Mouse (Mus musculus): ENCODE results near the gene Tmx2. TPM values are rescaled to one million over a fixed set of nuclear protein-coding genes. Genes with fewer than 3 reads are reported as not detected.

The Tmx2 gene
- 62.5 TPM for polyA plus RNA-seq (2014; fragmentation: Illumina TruSeq; extraction: RNeasy Lipid Tissue Mini Kit (QIAGEN cat#74804); ENCODE audit: low read depth, low replicate concordance)

GRCm38 (mm10) chr2:84679016-84679415 lies at the start of gene Tmx2:
Tmx2 (minus strand) TSS chr2:84679140.

GRCm38 (mm10) chr2:84727172-84727858 lies 48.4 kb upstream of the Tmx2 start, which contains the start of gene Clp1:
Clp1 (minus strand) TSS chr2:84727350.

GRCm38 (mm10) chr2:84714811-84715561 lies 36.0 kb upstream of the Tmx2 start, which contains the start of gene Zdhhc5:
Zdhhc5 (minus strand) TSS chr2:84715180.

GRCm38 (mm10) chr2:84677968-84678880 lies 716 bp downstream of the Tmx2 start, which contains the start of the genes Gm28635 and Med19:
Gm28635 (minus strand) TSS chr2:84678041.
Med19 (plus strand) TSS chr2:84678402.

GRCm38 (mm10) chr2:84670569-84670933 lies 8.4 kb downstream of the Tmx2 start, which contains the start of gene Selenoh:
Selenoh (minus strand) TSS chr2:84670770.

GRCm38 (mm10) chr2:84658806-84659205 lies 20.1 kb downstream of the Tmx2 start, which contains the start of gene Btbd18:
Btbd18 (plus strand) TSS chr2:84659079.

GRCm38 (mm10) chr2:84650464-84651195 lies 28.3 kb downstream of the Tmx2 start, which contains the start of gene Ctnnd1:
Ctnnd1 (minus strand) TSS chr2:84650765.

Other genes with a start within 250 kb of the Tmx2 start
- gene Tfpi, start 202.4 kb downstream of the Tmx2 start, polyA plus RNA-seq (2014; fragmentation: Illumina TruSeq; extraction: RNeasy Lipid Tissue Mini Kit (QIAGEN cat#74804); ENCODE audit: low read depth, low replicate concordance) = 17.5 TPM
- 99.4 TPM for gene Ctnnd1, start 28.4 kb downstream of the Tmx2 start, polyA plus RNA-seq (2014; fragmentation: Illumina TruSeq; extraction: RNeasy Lipid Tissue Mini Kit (QIAGEN cat#74804); ENCODE audit: low read depth, low replicate concordance)
- gene Btbd18, start 20.1 kb downstream of the Tmx2 start, polyA plus RNA-seq (2014; fragmentation: Illumina TruSeq; extraction: RNeasy Lipid Tissue Mini Kit (QIAGEN cat#74804); ENCODE audit: low read depth, low replicate concordance) = not detected
- gene Selenoh, start 8.4 kb downstream of the Tmx2 start, polyA plus RNA-seq (2014; fragmentation: Illumina TruSeq; extraction: RNeasy Lipid Tissue Mini Kit (QIAGEN cat#74804); ENCODE audit: low read depth, low replicate concordance) = 4.8 TPM
- gene Gm28635, start 1.1 kb downstream of the Tmx2 start, polyA plus RNA-seq (2014; fragmentation: Illumina TruSeq; extraction: RNeasy Lipid Tissue Mini Kit (QIAGEN cat#74804); ENCODE audit: low read depth, low replicate concordance) = not detected
- 22.4 TPM for gene Med19, start 738 bp downstream of the Tmx2 start, polyA plus RNA-seq (2014; fragmentation: Illumina TruSeq; extraction: RNeasy Lipid Tissue Mini Kit (QIAGEN cat#74804); ENCODE audit: low read depth, low replicate concordance)
- 31.2 TPM for gene Zdhhc5, start 36.0 kb upstream of the Tmx2 start, polyA plus RNA-seq (2014; fragmentation: Illumina TruSeq; extraction: RNeasy Lipid Tissue Mini Kit (QIAGEN cat#74804); ENCODE audit: low read depth, low replicate concordance)
- gene Clp1, start 48.2 kb upstream of the Tmx2 start, polyA plus RNA-seq (2014; fragmentation: Illumina TruSeq; extraction: RNeasy Lipid Tissue Mini Kit (QIAGEN cat#74804); ENCODE audit: low read depth, low replicate concordance) = 19.9 TPM
- not detected for gene Ypel4, start 54.9 kb upstream of the Tmx2 start, polyA plus RNA-seq (2014; fragmentation: Illumina TruSeq; extraction: RNeasy Lipid Tissue Mini Kit (QIAGEN cat#74804); ENCODE audit: low read depth, low replicate concordance)
- gene Gm19426, start 64.5 kb upstream of the Tmx2 start, polyA plus RNA-seq (2014; fragmentation: Illumina TruSeq; extraction: RNeasy Lipid Tissue Mini Kit (QIAGEN cat#74804); ENCODE audit: low read depth, low replicate concordance) = not detected
- gene Serping1, start 96.3 kb upstream of the Tmx2 start, polyA plus RNA-seq (2014; fragmentation: Illumina TruSeq; extraction: RNeasy Lipid Tissue Mini Kit (QIAGEN cat#74804); ENCODE audit: low read depth, low replicate concordance) = 265 TPM
- gene Ube2l6, start 119.7 kb upstream of the Tmx2 start, polyA plus RNA-seq (2014; fragmentation: Illumina TruSeq; extraction: RNeasy Lipid Tissue Mini Kit (QIAGEN cat#74804); ENCODE audit: low read depth, low replicate concordance) = 55.4 TPM
- not detected for gene Smtnl1, start 143.5 kb upstream of the Tmx2 start, polyA plus RNA-seq (2014; fragmentation: Illumina TruSeq; extraction: RNeasy Lipid Tissue Mini Kit (QIAGEN cat#74804); ENCODE audit: low read depth, low replicate concordance)
- 5.5 TPM for gene Timm10, start 147.9 kb upstream of the Tmx2 start, polyA plus RNA-seq (2014; fragmentation: Illumina TruSeq; extraction: RNeasy Lipid Tissue Mini Kit (QIAGEN cat#74804); ENCODE audit: low read depth, low replicate concordance)
- 2.0 TPM for gene Slc43a1, start 159.7 kb upstream of the Tmx2 start, polyA plus RNA-seq (2014; fragmentation: Illumina TruSeq; extraction: RNeasy Lipid Tissue Mini Kit (QIAGEN cat#74804); ENCODE audit: low read depth, low replicate concordance)
- gene Rtn4rl2, start 207.6 kb upstream of the Tmx2 start, polyA plus RNA-seq (2014; fragmentation: Illumina TruSeq; extraction: RNeasy Lipid Tissue Mini Kit (QIAGEN cat#74804); ENCODE audit: low read depth, low replicate concordance) = not detected

Data from liver, adult 10 weeks (tissue).